ENCODE assay signal across 13 mouse cellular contexts in the genomic region with DNA sequence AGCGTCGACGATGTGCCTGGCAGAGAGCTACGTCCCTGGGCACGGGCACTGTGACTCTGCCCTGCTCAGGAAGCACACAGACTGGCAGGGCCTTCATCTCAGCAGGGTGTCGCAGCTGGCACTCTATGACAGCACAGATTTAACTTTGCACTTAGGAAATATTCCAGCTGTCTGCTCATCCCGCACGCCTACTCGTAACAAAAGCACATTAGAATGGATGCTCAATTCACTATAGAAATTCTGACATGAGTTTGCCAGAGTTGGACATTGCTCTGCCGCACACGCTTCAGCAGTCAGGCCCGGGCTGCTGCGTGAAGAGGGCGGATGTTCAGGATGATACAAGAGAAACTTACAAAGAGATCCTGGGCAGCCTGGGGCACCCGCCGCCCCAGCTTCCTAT. TPM values are rescaled to one million over a fixed set of nuclear protein-coding genes. Genes with fewer than 3 reads are reported as not detected.
DNase-seq lines count a peak whose midpoint lies in the region; ATAC-seq lines count a peak whose summit lies in the region.
"Had no signal": no experiment of that assay in that cellular context is flagged by ENCODE, and none has a peak within 500 bp of the region (broad histone marks: within the 10 kb centered on the region; RNA-seq: fewer than 3 reads in every experiment).

No protein-coding gene starts in this region.

- H3K9ac ChIP-seq in midbrain, embryonic 14.5 days (replicated peaks; ENCODE audit: low read length), result no peak overlapping the region
- H3K9ac ChIP-seq in midbrain, embryonic 11.5 days (ENCODE audit: low read length), result no peak overlapping the region
- H3K9ac ChIP-seq in liver, embryonic 11.5 days (ENCODE audit: low read depth, low read length), result no peak overlapping the region
- H3K9ac ChIP-seq: heart, embryonic 13.5 days; lung, embryonic 15.5 days had no signal

- no peaks in the 10 kb centered on the region for H3K9me3 ChIP-seq in midbrain, embryonic 14.5 days (ENCODE audit: control insufficient read depth, low read length)
- H3K9me3 ChIP-seq in midbrain, embryonic 11.5 days (ENCODE audit: control insufficient read depth, low read length), result no peaks in the 10 kb centered on the region
- H3K9me3 ChIP-seq in liver, embryonic 11.5 days (ENCODE audit: control insufficient read depth, low read length), result no peaks in the 10 kb centered on the region
- H3K9me3 ChIP-seq: heart, embryonic 13.5 days; lung, embryonic 15.5 days had no signal

- H3K36me3 ChIP-seq in midbrain, embryonic 14.5 days (ENCODE audit: control insufficient read depth, insufficient read depth, low read length), result no peaks in the 10 kb centered on the region
- no peaks in the 10 kb centered on the region for H3K36me3 ChIP-seq in midbrain, embryonic 11.5 days (ENCODE audit: control insufficient read depth, insufficient read depth, low read length)
- H3K36me3 ChIP-seq in liver, embryonic 11.5 days (ENCODE audit: control insufficient read depth, insufficient read depth, low read length), result no peaks in the 10 kb centered on the region
- H3K36me3 ChIP-seq: heart, embryonic 13.5 days; lung, embryonic 15.5 days had no signal

- DNase-seq in midbrain, embryonic 14.5 days, result peak; percentile 37
- DNase-seq in midbrain, embryonic 11.5 days (ENCODE audit: low spot score, missing footprints), result no peak
- DNase-seq in frontal cortex, adult 2 months (ENCODE audit: extremely low spot score in 1 of 2, low spot score in 1 of 2), result peak; percentile 54 to 72
- DNase-seq in layer of hippocampus, postnatal 10 days (ENCODE audit: low spot score in 2 of 2), result peak; percentile 22 to 31
- peak; percentile 42 for DNase-seq in right cerebral cortex, postnatal 25 days
- no peak for DNase-seq in thymus, postnatal 0 days (ENCODE audit: low spot score)
- no peak for DNase-seq in liver, embryonic 11.5 days (ENCODE audit: low spot score)
- DNase-seq: kidney, adult 2 months; spleen, adult 18-20 months; thymus, adult 18-20 months had no signal

- no peaks in the 10 kb centered on the region for H3K4me1 ChIP-seq in midbrain, embryonic 14.5 days (ENCODE audit: control insufficient read depth, insufficient read depth, low read length)
- H3K4me1 ChIP-seq in midbrain, embryonic 11.5 days (ENCODE audit: control insufficient read depth, insufficient read depth, low read length), result no peaks in the 10 kb centered on the region
- H3K4me1 ChIP-seq in liver, embryonic 11.5 days (replicated peaks; ENCODE audit: control insufficient read depth, insufficient read depth, low read length), result no peaks in the 10 kb centered on the region
- H3K4me1 ChIP-seq: heart, embryonic 13.5 days; lung, embryonic 15.5 days had no signal

- H3K4me3 ChIP-seq in midbrain, embryonic 14.5 days (replicated peaks; ENCODE audit: low read depth, low read length), result no peak overlapping the region
- no peak overlapping the region for H3K4me3 ChIP-seq in midbrain, embryonic 11.5 days (ENCODE audit: low read depth, low read length)
- no peak overlapping the region for H3K4me3 ChIP-seq in liver, embryonic 11.5 days (ENCODE audit: low read depth, low read length)
- H3K4me3 ChIP-seq: heart, embryonic 13.5 days; lung, embryonic 15.5 days; myocyte had no signal

- WGBS in midbrain, embryonic 14.5 days, result 49% methylated on average over 16 of the region's 16 CpGs
- 73% methylated on average over 16 of the region's 16 CpGs for WGBS in midbrain, embryonic 11.5 days
- 82% methylated on average over 16 of the region's 16 CpGs for WGBS in liver, embryonic 11.5 days

- ATAC-seq in midbrain, embryonic 14.5 days (ENCODE audit: low FRiP score, low TSS enrichment), result no peak; the same call in 1 of the 2 replicates
- no peak for ATAC-seq in midbrain, embryonic 11.5 days (ENCODE audit: low FRiP score)
- ATAC-seq in liver, embryonic 11.5 days (replicated peaks; ENCODE audit: low FRiP score), result no peak

- H3K27ac ChIP-seq in midbrain, embryonic 14.5 days (replicated peaks; ENCODE audit: low read depth, low read length), result no peak overlapping the region
- H3K27ac ChIP-seq in midbrain, embryonic 11.5 days (ENCODE audit: low read depth, low read length), result no peak overlapping the region
- H3K27ac ChIP-seq in liver, embryonic 11.5 days (ENCODE audit: low read depth, low read length), result no peak overlapping the region
- H3K27ac ChIP-seq: heart, embryonic 13.5 days; lung, embryonic 15.5 days had no signal

- H3K27me3 ChIP-seq in midbrain, embryonic 14.5 days (ENCODE audit: control insufficient read depth, insufficient read depth, low read length), result no peaks in the 10 kb centered on the region
- H3K27me3 ChIP-seq in midbrain, embryonic 11.5 days (ENCODE audit: control insufficient read depth, insufficient read depth, low read length), result no peaks in the 10 kb centered on the region
- H3K27me3 ChIP-seq in liver, embryonic 11.5 days (replicated peaks; ENCODE audit: control insufficient read depth, insufficient read depth, low read length), result no peaks in the 10 kb centered on the region
- H3K27me3 ChIP-seq: heart, embryonic 13.5 days; lung, embryonic 15.5 days had no signal

- H3K4me2 ChIP-seq in midbrain, embryonic 14.5 days (ENCODE audit: low read length), result peak overlapping the region; percentile 9; the same call in 1 of the 2 replicates
- no peak overlapping the region for H3K4me2 ChIP-seq in midbrain, embryonic 11.5 days
- H3K4me2 ChIP-seq in liver, embryonic 11.5 days, result no peak overlapping the region
- H3K4me2 ChIP-seq: heart, embryonic 13.5 days; lung, embryonic 15.5 days had no signal

RNA-seq across cellular contexts. Expression of gene Tmem215, which starts 37.6 kb away (rescaled TPM):
- 0.24 and 0.27 TPM in 2 replicates for polyA plus RNA-seq in midbrain, embryonic 14.5 days (2014; fragmentation: Nextera tagmentation; extraction: Ambion mirVana)
- polyA plus RNA-seq in midbrain, embryonic 11.5 days (2014; fragmentation: Nextera tagmentation; extraction: Ambion mirVana), result 0.20 and 0.57 TPM in 2 replicates
- polyA plus RNA-seq in frontal cortex, adult 2 months (2012; rRNA removed), result 3.3 and 6.8 TPM in 2 replicates
- total RNA-seq in layer of hippocampus, postnatal 10 days (2021), result 1 to 10 TPM; 7.7 to 7.9 TPM
- polyA plus RNA-seq in thymus, postnatal 0 days (2015; fragmentation: Nextera tagmentation; extraction: Ambion mirVana), result 0.04 TPM in 1 of 2 replicates, not detected in the other
- polyA plus RNA-seq in liver, embryonic 11.5 days (2014; fragmentation: Nextera tagmentation; extraction: Ambion mirVana), result 0.32 and 0.33 TPM in 2 replicates
- polyA plus RNA-seq: myocyte had no signal

Comparison
In these comparisons a context has a peak if more than half of its experiments do, and no peak if none do; other contexts are left out.
1. DNase-seq: peak in midbrain, embryonic 14.5 days (single experiment), frontal cortex, adult 2 months (2 of 2), layer of hippocampus, postnatal 10 days (2 of 2) and right cerebral cortex, postnatal 25 days (single experiment); none in midbrain, embryonic 11.5 days (single experiment), thymus, postnatal 0 days (single experiment) and liver, embryonic 11.5 days (single experiment).